Mouse (Mus musculus) MEL (cell line): ENCODE measurements around the gene Homer2. TPM values are rescaled to one million over a fixed set of nuclear protein-coding genes. Genes with fewer than 3 reads are reported as not detected.

ENCODE experiments used
- DNase-seq: peaks from one replicate; pipeline ENCODE4 v3.0.0; 2011; ENCODE audit warnings: low read depth, low spot score
- H3K27ac ChIP-seq: 2 replicates; pipeline ENCODE4 v1.5.1; 2012; ENCODE audit warnings: low read depth, mild to moderate bottlenecking, control low read depth, low read length, moderate library complexity; ENCODE audit not compliant: control insufficient read depth
- H3K27me3 ChIP-seq, 2 experiments: fragments of 150-350 bp in 1 of 2; sonication (generic) in 1 of 2; 2 replicates each; pipeline ENCODE4 v1.6.1; 2012; ENCODE audit warnings: low read length in 2 of 2, mild to moderate bottlenecking in 2 of 2, improper control_type of control experiment in 1 of 2, moderate library complexity in 1 of 2; ENCODE audit not compliant: insufficient read depth in 2 of 2, control insufficient read depth in 1 of 2
- H3K36me3 ChIP-seq, 2 experiments: 2 replicates each; pipeline ENCODE4 v1.6.1; 2012 to 2014; ENCODE audit warnings: low read length in 2 of 2, improper control_type of control experiment in 1 of 2, inconsistent platforms in 1 of 2, mild to moderate bottlenecking in 1 of 2; ENCODE audit not compliant: insufficient read depth in 2 of 2, control insufficient read depth in 1 of 2
- H3K4me1 ChIP-seq, 2 experiments: fragments of 150-350 bp in 1 of 2; sonication (generic) in 1 of 2; 2 replicates each; pipeline ENCODE4 v1.6.1; 2012; ENCODE audit warnings: low read length in 2 of 2, improper control_type of control experiment in 1 of 2, mild to moderate bottlenecking in 1 of 2; ENCODE audit not compliant: insufficient read depth in 2 of 2, control insufficient read depth in 1 of 2
- H3K4me3 ChIP-seq, 2 experiments: fragments of 150-350 bp in 1 of 2; sonication (generic) in 1 of 2; 2 replicates each; pipeline ENCODE4 v1.5.1; 2012; ENCODE audit warnings: low read depth in 2 of 2, low read length in 2 of 2, mild to moderate bottlenecking in 2 of 2, moderate library complexity in 2 of 2, control low read depth in 1 of 2, improper control_type of control experiment in 1 of 2; ENCODE audit not compliant: control insufficient read depth in 1 of 2, insufficient read depth in 1 of 2
- H3K79me2 ChIP-seq: 2 replicates; pipeline ENCODE4 v1.6.1; 2012; ENCODE audit warnings: mild to moderate bottlenecking, low read length, moderate library complexity; ENCODE audit not compliant: control insufficient read depth, poor library complexity, insufficient read depth
- H3K9ac ChIP-seq: 2 replicates; pipeline ENCODE4 v1.6.1; 2012; ENCODE audit warnings: low read depth, mild to moderate bottlenecking, control low read depth, low read length, moderate library complexity; ENCODE audit not compliant: control insufficient read depth, poor library complexity, severe bottlenecking
- H3K9me3 ChIP-seq: fragments of 150-350 bp; sonication (generic); replicated peaks from 2 replicates; pipeline ENCODE4 v1.6.1; 2012; ENCODE audit warnings: mild to moderate bottlenecking, low read length, improper control_type of control experiment, moderate library complexity; ENCODE audit not compliant: insufficient read depth
- CHD1 ChIP-seq: IDR thresholded peaks from 2 replicates; pipeline ENCODE4 v1.6.1; 2012; ENCODE audit warnings: low read depth, mild to moderate bottlenecking, inconsistent platforms, low read length, improper control_type of control experiment
- CHD2 ChIP-seq: IDR thresholded peaks from 2 replicates; pipeline ENCODE4 v1.6.1; 2011; ENCODE audit warnings: low read length, improper control_type of control experiment
- E2F4 ChIP-seq: IDR thresholded peaks from 2 replicates; pipeline ENCODE4 v1.6.1; 2011; ENCODE audit warnings: low read depth, low read length, improper control_type of control experiment, borderline replicate concordance
- ETS1 ChIP-seq: IDR thresholded peaks from 2 replicates; pipeline ENCODE4 v1.6.1; 2012; ENCODE audit warnings: low read depth, mild to moderate bottlenecking, inconsistent platforms, low read length, improper control_type of control experiment, moderate library complexity
- GABPA ChIP-seq: IDR thresholded peaks from 2 replicates; pipeline ENCODE4 v1.6.1; 2012; ENCODE audit warnings: low read depth, mild to moderate bottlenecking, inconsistent platforms, low read length, improper control_type of control experiment, moderate library complexity
- GATA1 ChIP-seq: IDR thresholded peaks from 2 replicates; pipeline ENCODE4 v1.6.1; 2011; ENCODE audit warnings: low read depth, low read length, improper control_type of control experiment
- HCFC1 ChIP-seq: IDR thresholded peaks from 2 replicates; pipeline ENCODE4 v1.6.1; 2012; ENCODE audit warnings: low read depth, mild to moderate bottlenecking, inconsistent platforms, low read length, improper control_type of control experiment, moderate library complexity
- JUND ChIP-seq: IDR thresholded peaks from 2 replicates; pipeline ENCODE4 v1.6.1; 2011; ENCODE audit warnings: low read depth, mild to moderate bottlenecking, improper control_type of control experiment, low read length
- KAT2A ChIP-seq: conservative IDR thresholded peaks from 2 replicates; pipeline ENCODE4 v1.6.1; 2012; ENCODE audit warnings: low read depth, low read length, improper control_type of control experiment, inconsistent platforms
- MAX ChIP-seq: IDR thresholded peaks from 2 replicates; pipeline ENCODE4 v1.6.1; 2011; ENCODE audit warnings: low read length, improper control_type of control experiment
- MEF2A ChIP-seq: IDR thresholded peaks from 2 replicates; pipeline ENCODE4 v1.6.1; 2014; ENCODE audit warnings: low read depth, mild to moderate bottlenecking, inconsistent platforms, low read length, improper control_type of control experiment; ENCODE audit not compliant: poor library complexity, insufficient replicate concordance, severe bottlenecking; ENCODE audit errors: extremely low read depth
- MYB ChIP-seq: IDR thresholded peaks from 2 replicates; pipeline ENCODE4 v1.6.1; 2011; ENCODE audit warnings: mild to moderate bottlenecking, low read depth, low read length, improper control_type of control experiment
- NELFE ChIP-seq: IDR thresholded peaks from 2 replicates; pipeline ENCODE4 v1.6.1; 2011; ENCODE audit warnings: low read depth, low read length, improper control_type of control experiment
- NRF1 ChIP-seq: IDR thresholded peaks from 2 replicates; pipeline ENCODE4 v1.6.1; 2014; ENCODE audit warnings: low read depth, mild to moderate bottlenecking, inconsistent platforms, low read length, improper control_type of control experiment, moderate library complexity; ENCODE audit not compliant: poor library complexity, insufficient read depth, severe bottlenecking
- POLR2AphosphoS2 ChIP-seq: IDR thresholded peaks from 2 replicates; pipeline ENCODE4 v1.6.1; 2011; ENCODE audit warnings: low read length, improper control_type of control experiment
- POLR2AphosphoS5 ChIP-seq: IDR thresholded peaks from 2 replicates; pipeline ENCODE4 v1.6.1; 2012; ENCODE audit warnings: low read depth, borderline replicate concordance, mild to moderate bottlenecking, inconsistent platforms, low read length, moderate library complexity, mixed read lengths
- RAD21 ChIP-seq: IDR thresholded peaks from 2 replicates; pipeline ENCODE4 v1.6.1; 2011; ENCODE audit warnings: mild to moderate bottlenecking, low read depth, low read length, improper control_type of control experiment
- RCOR1 ChIP-seq: IDR thresholded peaks from 2 replicates; pipeline ENCODE4 v1.6.1; 2012; ENCODE audit warnings: low read depth, mild to moderate bottlenecking, inconsistent platforms, low read length, improper control_type of control experiment
- TCF12 ChIP-seq: IDR thresholded peaks from 2 replicates; pipeline ENCODE4 v1.6.1; 2014; ENCODE audit warnings: low read depth, mild to moderate bottlenecking, inconsistent platforms, low read length, improper control_type of control experiment, moderate library complexity
- ZC3H11A ChIP-seq: IDR thresholded peaks from 2 replicates; pipeline ENCODE4 v1.6.1; 2012; ENCODE audit warnings: low read depth, mild to moderate bottlenecking, inconsistent platforms, low read length, improper control_type of control experiment
- ZKSCAN1 ChIP-seq: IDR thresholded peaks from 2 replicates; pipeline ENCODE4 v1.6.1; 2012; ENCODE audit warnings: low read depth, mild to moderate bottlenecking, inconsistent platforms, low read length, improper control_type of control experiment, moderate library complexity
- ZNF384 ChIP-seq: IDR thresholded peaks from 2 replicates; pipeline ENCODE4 v1.6.1; 2012; ENCODE audit warnings: low read depth, mild to moderate bottlenecking, inconsistent platforms, low read length, improper control_type of control experiment
- polyA plus RNA-seq, 2 experiments: library from polyadenylated mRNA; stranded (reverse) in 1 of 2; unstranded in 1 of 2; fragments of >175 nt in 1 of 2; fragments of >200 nt in 1 of 2; gene quantifications; 2 replicates each; pipeline versions ENCODE4 v1.2.1 to v1.2.4; 2012; ENCODE audit warnings: low replicate concordance in 2 of 2, low read depth in 1 of 2; ENCODE audit not compliant: insufficient read length in 2 of 2, insufficient read depth in 1 of 2, missing spikeins in 1 of 2
- total RNA-seq: library from RNA; depleted of rRNA; stranded (reverse); fragments of 300-350 nt; gene quantifications from 2 replicates; pipeline ENCODE4 v1.2.3, GENCODE M21; 2012

Gene Homer2
- total and polyA plus RNA-seq, 3 experiments: 18.4 to 39.0 TPM; not detected in 1

GRCm38 (mm10) chr7:81653988-81654387 lies 53.3 kb downstream of the Homer2 start:
- TF ChIP-seq JUND: no peak
- no peak for TF ChIP-seq ZNF384
- TF ChIP-seq NRF1: no peak
- TF ChIP-seq MEF2A: no peak
- TF ChIP-seq MAX: no peak
- TF ChIP-seq E2F4: no peak
- TF ChIP-seq ZC3H11A: no peak
- TF ChIP-seq POLR2AphosphoS2: no peak
- no peak for TF ChIP-seq ETS1
- TF ChIP-seq GABPA: no peak
- no peak for TF ChIP-seq POLR2AphosphoS5
- DNase-seq: no peak
- Histone ChIP-seq H3K4me3 (no peak overlapping the region), H3K36me3 (no peaks in the 10 kb centered on the region), H3K27ac (no peak overlapping the region), H3K27me3 (no peaks in the 10 kb centered on the region), H3K4me1 (no peaks in the 10 kb centered on the region), H3K79me2 (no peaks in the 10 kb centered on the region), H3K9me3 (no peaks in the 10 kb centered on the region), H3K9ac (no peak overlapping the region)

- DNase-seq: no peak
- Histone ChIP-seq H3K9me3 (no peaks in the 10 kb centered on the region), H3K27ac (no peak overlapping the region), H3K27me3 (no peaks in the 10 kb centered on the region), H3K4me3 (no peak overlapping the region), H3K4me1 (no peaks in the 10 kb centered on the region), H3K36me3 (no peaks in the 10 kb centered on the region), H3K79me2 (no peaks in the 10 kb centered on the region), H3K9ac (no peak overlapping the region)
- no peak for TF ChIP-seq RAD21
- no peak for TF ChIP-seq MEF2A
- no peak for TF ChIP-seq TCF12
- TF ChIP-seq CHD1: no peak
- no peak for TF ChIP-seq KAT2A
- no peak for TF ChIP-seq MAX
- TF ChIP-seq E2F4: no peak
- no peak for TF ChIP-seq ZC3H11A
- TF ChIP-seq MYB: no peak
- TF ChIP-seq NELFE: no peak
- no peak for TF ChIP-seq ETS1
- no peak for TF ChIP-seq RCOR1
- no peak for TF ChIP-seq JUND
- TF ChIP-seq ZKSCAN1: no peak
- TF ChIP-seq HCFC1: no peak
- TF ChIP-seq CHD2: no peak
- no peak for TF ChIP-seq GATA1
Observed at GRCm38 (mm10) chr7:81652296-81652695, 55.0 kb downstream of the Homer2 start.
